ENCODE assay signal across 10 mouse cellular contexts in the genomic region with DNA sequence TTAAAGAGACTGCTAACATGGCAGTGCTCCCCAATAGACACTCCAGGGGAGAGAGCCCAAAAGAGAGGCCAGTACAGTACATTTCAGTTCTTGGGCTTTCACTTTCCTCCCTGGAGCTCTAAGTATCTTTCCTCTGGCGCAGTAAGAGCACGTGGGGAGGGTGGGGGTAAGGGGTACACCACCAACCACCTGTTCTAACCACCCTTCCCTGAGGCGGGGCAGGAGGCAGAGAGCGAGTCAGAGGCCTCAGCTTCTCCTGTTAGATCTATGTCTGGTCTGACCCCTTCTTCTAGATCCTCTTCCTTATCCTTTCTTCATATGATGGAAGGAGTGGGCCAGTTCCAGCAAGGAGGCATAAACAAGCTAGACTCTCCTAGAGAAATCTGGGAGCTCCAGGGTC. TPM values are rescaled to one million over a fixed set of nuclear protein-coding genes. Genes with fewer than 3 reads are reported as not detected.
DNase-seq lines count a peak whose midpoint lies in the region; ATAC-seq and TF ChIP-seq lines count a peak whose summit lies in the region.
"Had no signal": no experiment of that assay in that cellular context is flagged by ENCODE, and none has a peak within 500 bp of the region (broad histone marks: within the 10 kb centered on the region; RNA-seq: fewer than 3 reads in every experiment).

No protein-coding gene starts in this region.

- TF ChIP-seq CTCF in kidney, adult 2 months (conservative IDR thresholded peaks at IDR 0.05; ENCODE audit: insufficient read depth, insufficient read length, low read depth, low read length): no peak
- no peak for TF ChIP-seq CTCF in ES-Bruce4 (IDR thresholded peaks at IDR 0.05; ENCODE audit: low read depth, low read length)

- H3K27ac ChIP-seq in kidney, adult 2 months (ENCODE audit: insufficient read depth, low read depth, low read length): peak overlapping the region; percentile 27; the same call in 1 of the 2 replicates
- peak overlapping the region; percentile 76 for H3K27ac ChIP-seq in ES-Bruce4 (ENCODE audit: insufficient read depth, low read length)
- H3K27ac ChIP-seq in hindbrain, embryonic 13.5 days: no peak overlapping the region
- 0 out of 2 replicates have a peak overlapping the region, but pooled peaks have one; percentile 33 for H3K27ac ChIP-seq in neural tube, embryonic 13.5 days (replicated peaks)
- H3K27ac ChIP-seq in midbrain, embryonic 14.5 days (replicated peaks; ENCODE audit: low read depth, low read length): no peak overlapping the region

- ATAC-seq in hindbrain, embryonic 13.5 days (ENCODE audit: low FRiP score): no peak
- ATAC-seq in neural tube, embryonic 13.5 days (ENCODE audit: low read depth): no peak
- no peak for ATAC-seq in midbrain, embryonic 14.5 days (ENCODE audit: low FRiP score, low TSS enrichment)

- H3K36me3 ChIP-seq in kidney, adult 2 months (ENCODE audit: control insufficient read depth, insufficient read depth, low read length): no peaks in the 10 kb centered on the region; the same call in 1 of the 2 replicates
- no peaks in the 10 kb centered on the region for H3K36me3 ChIP-seq in ES-Bruce4 (ENCODE audit: control insufficient read depth, insufficient read depth, low read length, poor library complexity, severe bottlenecking)
- no peaks in the 10 kb centered on the region for H3K36me3 ChIP-seq in hindbrain, embryonic 13.5 days
- no peaks in the 10 kb centered on the region for H3K36me3 ChIP-seq in neural tube, embryonic 13.5 days
- H3K36me3 ChIP-seq in midbrain, embryonic 14.5 days (ENCODE audit: control insufficient read depth, insufficient read depth, low read length): no peaks in the 10 kb centered on the region

- H3K4me3 ChIP-seq in kidney, adult 2 months (ENCODE audit: insufficient read depth, low read depth, low read length): peak overlapping the region; percentile 6; the same call in 1 of the 2 replicates
- no peak overlapping the region for H3K4me3 ChIP-seq in ES-Bruce4 (ENCODE audit: low read depth, low read length)
- no peak overlapping the region for H3K4me3 ChIP-seq in hindbrain, embryonic 13.5 days
- H3K4me3 ChIP-seq in neural tube, embryonic 13.5 days: peak overlapping the region; percentile 63; the same call in 1 of the 2 replicates
- H3K4me3 ChIP-seq in midbrain, embryonic 14.5 days (replicated peaks; ENCODE audit: low read depth, low read length): no peak overlapping the region
- H3K4me3 ChIP-seq: megakaryocyte, embryonic 14.5 days had no signal

- peak overlapping the region; percentile 12; the same call in 1 of the 2 replicates for H3K9ac ChIP-seq in ES-Bruce4 (ENCODE audit: low read depth, poor library complexity, severe bottlenecking)
- peak overlapping the region; percentile 11; the same call in 1 of the 2 replicates for H3K9ac ChIP-seq in hindbrain, embryonic 13.5 days
- H3K9ac ChIP-seq in neural tube, embryonic 13.5 days: no peak overlapping the region
- no peak overlapping the region for H3K9ac ChIP-seq in midbrain, embryonic 14.5 days (replicated peaks; ENCODE audit: low read length)

- TF ChIP-seq EP300 in ES-Bruce4 (IDR thresholded peaks at IDR 0.05; ENCODE audit: insufficient read depth, low read depth, low read length): no peak

- no peak for DNase-seq in kidney, adult 2 months
- no peak for DNase-seq in kidney, adult 18-20 months
- no peak for DNase-seq in right cerebral cortex, adult 2 months (ENCODE audit: low spot score in 2 of 2)
- DNase-seq in midbrain, embryonic 14.5 days: no peak
- DNase-seq in frontal cortex, postnatal 36 days (ENCODE audit: low spot score in 2 of 2): no peak
- DNase-seq: cerebellum, adult 11-12 months had no signal

- H3K27me3 ChIP-seq in kidney, adult 2 months (replicated peaks; ENCODE audit: control insufficient read depth, insufficient read depth, low read length): no peaks in the 10 kb centered on the region
- no peaks in the 10 kb centered on the region for H3K27me3 ChIP-seq in ES-Bruce4 (ENCODE audit: control insufficient read depth, insufficient read depth, low read length, poor library complexity, severe bottlenecking)
- H3K27me3 ChIP-seq in hindbrain, embryonic 13.5 days: peaks cover 84% of the 10 kb centered on the region
- peaks cover 66% of the 10 kb centered on the region for H3K27me3 ChIP-seq in neural tube, embryonic 13.5 days
- peaks cover 34% of the 10 kb centered on the region for H3K27me3 ChIP-seq in midbrain, embryonic 14.5 days (ENCODE audit: control insufficient read depth, insufficient read depth, low read length)

- TF ChIP-seq POLR2A in kidney, adult 2 months (IDR thresholded peaks at IDR 0.05; ENCODE audit: low read depth, low read length): no peak
- no peak for TF ChIP-seq POLR2A in ES-Bruce4 (IDR thresholded peaks at IDR 0.05; ENCODE audit: insufficient read depth, low read length)

- 44% methylated on average over 4 of the region's 4 CpGs for WGBS in kidney, adult 2 months
- 40% methylated on average over 4 of the region's 4 CpGs for WGBS in hindbrain, embryonic 13.5 days
- 54% methylated on average over 4 of the region's 4 CpGs for WGBS in neural tube, embryonic 13.5 days
- WGBS in midbrain, embryonic 14.5 days: 57% methylated on average over 4 of the region's 4 CpGs

- no peaks in the 10 kb centered on the region for H3K9me3 ChIP-seq in ES-Bruce4 (replicated peaks; ENCODE audit: control insufficient read depth, insufficient read depth, low read length, poor library complexity, severe bottlenecking)
- H3K9me3 ChIP-seq in hindbrain, embryonic 13.5 days: no peaks in the 10 kb centered on the region
- H3K9me3 ChIP-seq in neural tube, embryonic 13.5 days: no peaks in the 10 kb centered on the region
- no peaks in the 10 kb centered on the region for H3K9me3 ChIP-seq in midbrain, embryonic 14.5 days (ENCODE audit: control insufficient read depth, low read length)
- H3K9me3 ChIP-seq: megakaryocyte, embryonic 14.5 days had no signal

- H3K4me1 ChIP-seq in kidney, adult 2 months (ENCODE audit: control insufficient read depth, insufficient read depth, low read length): peaks cover 19% of the 10 kb centered on the region
- H3K4me1 ChIP-seq in ES-Bruce4 (ENCODE audit: control insufficient read depth, insufficient read depth, low read length): peaks cover 6% of the 10 kb centered on the region
- H3K4me1 ChIP-seq in hindbrain, embryonic 13.5 days (replicated peaks): peaks cover 19% of the 10 kb centered on the region
- H3K4me1 ChIP-seq in neural tube, embryonic 13.5 days (replicated peaks): peaks cover 12% of the 10 kb centered on the region
- H3K4me1 ChIP-seq in midbrain, embryonic 14.5 days (ENCODE audit: control insufficient read depth, insufficient read depth, low read length): peaks cover 9% of the 10 kb centered on the region

- peak overlapping the region; percentile 18; the same call in 1 of the 2 replicates for H3K4me2 ChIP-seq in hindbrain, embryonic 13.5 days
- peak overlapping the region; percentile 39 for H3K4me2 ChIP-seq in neural tube, embryonic 13.5 days
- H3K4me2 ChIP-seq in midbrain, embryonic 14.5 days (ENCODE audit: low read length): no peak overlapping the region

RNA-seq across cellular contexts. Expression of gene Erbb3, which starts 2.3 kb away (rescaled TPM):
- 26.9 and 30.2 TPM in 2 replicates for polyA plus RNA-seq in kidney, adult 2 months (2012; rRNA removed)
- polyA plus RNA-seq in ES-Bruce4 (2011; ENCODE audit: insufficient read depth, insufficient read length, low read depth, missing spikeins): 39.4 and 41.7 TPM in 2 replicates
- 3.0 and 3.5 TPM in 2 replicates for polyA plus RNA-seq in hindbrain, embryonic 13.5 days (2015; fragmentation: Nextera tagmentation; extraction: Ambion mirVana)
- polyA plus RNA-seq in neural tube, embryonic 13.5 days (2015; fragmentation: Nextera tagmentation; extraction: Ambion mirVana): 9.5 and 9.9 TPM in 2 replicates
- 0.26 and 0.47 TPM in 2 replicates for polyA plus RNA-seq in midbrain, embryonic 14.5 days (2014; fragmentation: Nextera tagmentation; extraction: Ambion mirVana)

RNA-seq across cellular contexts. Expression of gene Pa2g4, which starts 21.3 kb away (rescaled TPM):
- 18.5 and 25.1 TPM in 2 replicates for polyA plus RNA-seq in kidney, adult 2 months (2012; rRNA removed)
- polyA plus RNA-seq in ES-Bruce4 (2011; ENCODE audit: insufficient read depth, insufficient read length, low read depth, missing spikeins): 366 and 396 TPM in 2 replicates
- 125 and 129 TPM in 2 replicates for polyA plus RNA-seq in hindbrain, embryonic 13.5 days (2015; fragmentation: Nextera tagmentation; extraction: Ambion mirVana)
- 124 and 136 TPM in 2 replicates for polyA plus RNA-seq in neural tube, embryonic 13.5 days (2015; fragmentation: Nextera tagmentation; extraction: Ambion mirVana)
- 122 and 142 TPM in 2 replicates for polyA plus RNA-seq in midbrain, embryonic 14.5 days (2014; fragmentation: Nextera tagmentation; extraction: Ambion mirVana)

RNA-seq across cellular contexts. Expression of gene Rpl41, which starts 38.0 kb away (rescaled TPM):
- 1,799 and 2,275 TPM in 2 replicates for polyA plus RNA-seq in kidney, adult 2 months (2012; rRNA removed)
- 3,771 and 3,978 TPM in 2 replicates for polyA plus RNA-seq in ES-Bruce4 (2011; ENCODE audit: insufficient read depth, insufficient read length, low read depth, missing spikeins)
- polyA plus RNA-seq in hindbrain, embryonic 13.5 days (2015; fragmentation: Nextera tagmentation; extraction: Ambion mirVana): 2,639 and 2,680 TPM in 2 replicates
- polyA plus RNA-seq in neural tube, embryonic 13.5 days (2015; fragmentation: Nextera tagmentation; extraction: Ambion mirVana): 2,522 and 2,730 TPM in 2 replicates
- 2,375 and 2,760 TPM in 2 replicates for polyA plus RNA-seq in midbrain, embryonic 14.5 days (2014; fragmentation: Nextera tagmentation; extraction: Ambion mirVana)

RNA-seq across cellular contexts. Expression of gene Rps26, which starts 39.4 kb away (rescaled TPM):
- 520 and 798 TPM in 2 replicates for polyA plus RNA-seq in kidney, adult 2 months (2012; rRNA removed)
- 1,832 and 1,959 TPM in 2 replicates for polyA plus RNA-seq in ES-Bruce4 (2011; ENCODE audit: insufficient read depth, insufficient read length, low read depth, missing spikeins)
- polyA plus RNA-seq in hindbrain, embryonic 13.5 days (2015; fragmentation: Nextera tagmentation; extraction: Ambion mirVana): 482 and 485 TPM in 2 replicates
- polyA plus RNA-seq in neural tube, embryonic 13.5 days (2015; fragmentation: Nextera tagmentation; extraction: Ambion mirVana): 407 and 470 TPM in 2 replicates
- 529 and 586 TPM in 2 replicates for polyA plus RNA-seq in midbrain, embryonic 14.5 days (2014; fragmentation: Nextera tagmentation; extraction: Ambion mirVana)

RNA-seq across cellular contexts. Expression of gene Zc3h10, which starts 39.5 kb away (rescaled TPM):
- 10.0 and 11.3 TPM in 2 replicates for polyA plus RNA-seq in kidney, adult 2 months (2012; rRNA removed)
- polyA plus RNA-seq in ES-Bruce4 (2011; ENCODE audit: insufficient read depth, insufficient read length, low read depth, missing spikeins): 22.4 and 24.6 TPM in 2 replicates
- 19.7 and 20.9 TPM in 2 replicates for polyA plus RNA-seq in hindbrain, embryonic 13.5 days (2015; fragmentation: Nextera tagmentation; extraction: Ambion mirVana)
- 19.4 and 19.9 TPM in 2 replicates for polyA plus RNA-seq in neural tube, embryonic 13.5 days (2015; fragmentation: Nextera tagmentation; extraction: Ambion mirVana)
- polyA plus RNA-seq in midbrain, embryonic 14.5 days (2014; fragmentation: Nextera tagmentation; extraction: Ambion mirVana): 17.6 and 19.6 TPM in 2 replicates

Comparison
In these comparisons a context has a peak if more than half of its experiments do, and no peak if none do; other contexts are left out.
1. H3K27ac ChIP-seq: peak in kidney, adult 2 months (single experiment), ES-Bruce4 (single experiment) and neural tube, embryonic 13.5 days (single experiment); none in hindbrain, embryonic 13.5 days (single experiment) and midbrain, embryonic 14.5 days (single experiment).
2. H3K4me3 ChIP-seq: peak in kidney, adult 2 months (single experiment) and neural tube, embryonic 13.5 days (single experiment); none in ES-Bruce4 (single experiment), hindbrain, embryonic 13.5 days (single experiment) and midbrain, embryonic 14.5 days (single experiment).
3. H3K9ac ChIP-seq: peak in ES-Bruce4 (single experiment) and hindbrain, embryonic 13.5 days (single experiment); none in neural tube, embryonic 13.5 days (single experiment) and midbrain, embryonic 14.5 days (single experiment).